Mouse (Mus musculus) C2C12 (cell line): Measurements from ENCODE around the gene Bcl6b.

Experiments used
- CTCF ChIP-seq: IDR thresholded peaks from one replicate; pipeline ENCODE4 v1.5.1; 2011; ENCODE audit not compliant: control insufficient read depth, insufficient read depth, insufficient read length
- MAX ChIP-seq: IDR thresholded peaks from one replicate; pipeline ENCODE4 v1.6.1; 2011; ENCODE audit warnings: mild to moderate bottlenecking, control low read depth

GRCm38 (mm10) chr11:70199107-70199506, 30.5 kb downstream of the Bcl6b start:
- no peak for TF ChIP-seq CTCF
- no peak for TF ChIP-seq MAX
